Mouse (Mus musculus) fat pad, adult 2 months (tissue): ENCODE results near the gene Fkbp6.
"Not testable (repeated sequence)": the region's sequence is repeated elsewhere in the genome, so short reads cannot be mapped to it uniquely, and the experiment has no call there.

Experiments used
- DNase-seq: peaks from one replicate; pipeline ENCODE4 v3.0.0-alpha.2; 2011; ENCODE audit warnings: low read depth, low spot score; ENCODE audit errors: extremely low read depth

Fkbp6 gene

DNA sequence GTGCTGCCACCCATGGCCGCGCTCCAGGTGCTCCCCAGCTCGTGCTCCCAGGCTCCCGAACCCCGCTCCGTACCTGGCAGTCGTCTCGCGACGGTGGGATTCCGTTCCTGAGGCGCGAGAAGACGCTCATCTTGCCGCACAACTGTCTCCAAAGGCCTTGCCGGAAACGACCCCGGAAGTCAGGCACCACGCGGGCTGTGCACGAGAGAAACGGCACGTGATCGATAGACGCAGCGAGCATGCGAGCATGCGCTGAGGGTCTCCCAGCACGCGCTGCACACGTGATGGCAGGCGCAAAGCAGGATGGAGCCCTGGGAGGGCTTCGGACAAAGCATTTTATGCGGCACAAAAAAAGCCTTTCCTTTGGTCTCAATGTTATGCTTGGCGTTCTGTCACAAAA lies at the start of gene Fkbp6:
Gene Fkbp6 (minus strand): TSS at position 183 of the 400 bp plus-strand sequence.
- no peak for DNase-seq

DNA sequence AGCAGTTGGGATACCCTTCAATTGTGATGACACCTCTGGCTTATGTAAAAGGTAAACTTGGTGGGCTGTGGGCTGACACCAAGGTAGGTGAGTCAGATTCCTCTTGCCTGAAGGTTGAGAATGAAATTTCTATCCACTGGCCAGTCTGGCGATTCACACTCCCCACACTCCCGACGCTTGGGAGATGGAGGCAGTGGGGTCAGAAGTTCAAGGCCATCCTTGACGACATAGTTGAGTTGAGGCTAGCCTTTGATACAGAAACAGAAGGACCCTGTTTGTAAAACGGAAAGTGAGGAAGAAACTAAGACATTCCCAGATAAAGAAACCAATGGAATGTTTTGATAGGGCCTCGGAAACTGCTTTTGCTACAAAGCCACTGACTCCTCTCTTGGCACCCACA lies 49.5 kb upstream of the Fkbp6 start:
- DNase-seq, result no peak

DNA sequence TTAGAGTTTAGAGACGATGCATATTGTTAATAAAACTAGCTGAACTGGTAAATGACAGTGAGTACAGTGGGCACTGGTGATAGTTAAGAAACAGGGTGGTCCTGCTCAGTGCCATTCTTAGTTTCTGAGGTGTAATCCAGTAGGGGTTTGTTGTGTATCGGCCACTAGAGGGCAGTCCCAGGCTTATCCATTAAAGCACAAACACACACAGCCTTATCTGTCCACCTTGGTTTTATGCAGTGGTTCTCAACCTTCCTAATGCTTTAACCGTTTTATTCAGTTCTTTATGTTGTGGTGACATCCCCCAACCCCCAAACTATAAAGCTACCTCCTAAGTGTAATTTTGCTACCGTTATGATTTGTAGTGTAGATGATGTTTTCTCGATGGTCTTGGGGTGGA lies 46.0 kb upstream of the Fkbp6 start:
- DNase-seq, result no peak

DNA sequence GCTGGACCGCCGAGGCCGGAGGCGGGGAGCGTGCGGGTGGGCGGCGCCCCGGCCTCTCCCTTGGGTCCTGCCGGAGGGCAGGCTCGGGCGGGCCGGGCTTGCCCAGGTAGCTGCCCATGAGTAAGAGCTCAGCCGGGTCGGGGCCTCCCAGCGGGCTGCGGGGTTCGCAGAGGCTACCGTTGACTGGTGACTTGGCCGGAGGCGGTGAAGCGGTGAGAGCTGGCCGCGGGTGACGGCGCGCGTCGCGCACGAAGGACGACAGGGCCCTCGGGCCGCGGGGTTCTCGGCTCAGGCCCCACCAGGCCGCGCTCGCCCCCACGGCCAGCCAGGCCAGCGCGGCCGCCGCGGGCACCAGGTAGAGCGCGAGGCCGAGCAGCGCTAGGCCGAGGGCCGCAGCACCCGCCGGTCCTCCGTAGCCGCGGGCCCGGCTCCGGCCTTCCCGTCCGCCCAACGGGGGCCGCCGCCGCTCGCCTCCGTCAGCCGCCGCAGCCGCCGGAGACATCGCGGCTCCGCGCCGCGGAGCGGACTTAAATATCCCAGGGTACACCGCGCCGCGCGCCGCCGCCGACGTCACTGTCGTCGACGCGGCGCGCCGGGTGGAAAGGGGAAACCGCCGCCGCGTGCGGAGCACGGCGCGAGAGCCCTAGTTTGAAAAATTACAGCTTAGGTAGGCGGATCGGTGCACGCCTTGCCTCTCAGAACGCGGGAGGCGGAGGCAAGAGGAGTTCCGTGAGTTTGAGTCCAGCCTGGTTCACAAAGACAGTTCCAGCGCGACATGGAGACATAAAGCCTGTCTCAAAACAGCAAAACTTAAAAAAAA lies 44.4 kb upstream of the Fkbp6 start, which contains the start of gene Pom121:
Gene Pom121 (minus strand): TSS at position 543 of the 820 bp plus-strand sequence.
- no peak for DNase-seq

DNA sequence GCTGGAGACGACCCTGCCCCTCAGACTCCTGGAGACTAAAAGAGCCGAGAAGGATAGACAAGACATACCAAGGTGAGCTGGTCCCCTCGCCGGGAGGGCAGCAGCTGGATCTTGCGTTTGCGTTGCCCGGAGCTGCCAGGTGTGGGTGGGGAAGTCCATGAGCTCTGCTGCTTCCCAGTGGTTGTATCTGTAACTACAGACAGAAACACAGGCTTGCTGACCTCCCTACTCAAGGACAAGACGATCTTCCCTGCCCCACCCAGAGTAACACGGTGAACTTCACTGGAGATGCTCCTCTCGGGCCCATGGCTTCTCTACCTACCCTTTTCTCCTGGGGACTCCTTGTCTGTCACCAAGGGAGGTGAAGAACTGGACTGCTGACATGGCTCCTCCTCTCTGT lies 33.9 kb upstream of the Fkbp6 start:
- no peak for DNase-seq

DNA sequence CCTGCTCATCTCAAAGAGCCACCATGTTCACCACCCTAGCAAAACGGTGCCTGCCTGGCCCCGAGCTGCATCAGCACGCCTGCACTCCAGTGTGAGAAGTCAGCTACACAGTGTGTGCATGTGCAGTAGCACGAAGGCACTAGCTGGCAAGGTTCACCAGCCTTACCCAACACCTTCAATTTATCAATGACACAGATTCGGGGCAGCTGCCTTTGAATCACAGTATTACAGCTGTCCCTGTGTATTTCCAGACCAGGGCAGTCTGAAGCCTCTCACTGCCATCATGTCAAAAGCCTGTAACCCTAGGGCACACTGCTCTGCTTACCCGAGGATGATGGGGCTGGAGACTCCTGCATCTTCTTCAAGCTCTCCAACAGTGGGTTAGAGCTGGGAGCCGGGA lies 32.9 kb upstream of the Fkbp6 start:
- DNase-seq, result no peak

DNA sequence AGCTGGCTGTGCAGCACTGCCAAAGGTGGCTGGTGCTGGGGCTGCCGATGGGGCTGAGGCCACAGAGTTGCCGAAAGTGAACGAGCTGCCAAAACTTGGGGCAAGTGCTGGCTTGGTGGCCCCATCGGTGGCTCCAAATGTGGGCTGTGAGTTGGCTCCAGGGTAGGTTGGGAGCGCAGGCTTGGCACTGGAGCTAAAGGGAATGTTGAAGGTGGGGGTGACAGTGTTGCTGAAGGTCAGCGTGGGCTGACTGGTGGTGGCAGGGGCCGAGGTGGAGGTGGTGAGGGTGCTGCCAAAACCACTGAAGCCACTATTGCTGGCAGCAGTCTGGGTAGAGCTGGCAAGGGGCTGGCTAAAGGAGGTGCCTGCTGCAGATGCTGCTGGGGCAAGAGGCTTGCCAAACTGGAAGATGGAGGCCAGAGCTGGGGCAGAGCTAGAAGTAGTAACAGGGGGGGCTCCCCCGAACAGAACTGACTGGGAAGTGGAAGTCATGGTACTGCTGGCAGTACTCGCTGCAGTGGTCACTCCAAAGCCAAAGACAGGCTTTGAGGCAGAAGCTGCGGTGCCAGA lies 31.6 kb upstream of the Fkbp6 start:
- peak; percentile 72 for DNase-seq

DNA sequence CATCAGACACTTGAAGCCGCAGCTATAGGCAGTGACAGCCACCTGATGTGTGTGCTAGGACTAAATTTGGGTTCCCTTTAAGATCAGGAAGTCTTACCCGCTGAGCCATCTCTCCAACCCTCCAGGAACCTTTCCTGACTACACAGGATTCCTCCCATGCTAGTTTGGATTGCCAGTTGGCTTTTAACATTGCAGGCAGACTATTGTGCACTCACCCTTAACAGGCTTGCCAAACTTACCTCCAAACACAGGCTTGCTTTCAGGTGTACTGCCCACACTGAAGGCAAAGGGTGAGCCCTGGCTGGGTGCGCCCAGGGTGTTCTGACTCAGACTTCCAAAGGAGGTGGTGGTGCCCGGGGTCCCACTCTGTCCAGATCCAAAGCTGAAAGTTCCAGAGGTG lies 30.8 kb upstream of the Fkbp6 start:
- DNase-seq, result peak; percentile 75

DNA sequence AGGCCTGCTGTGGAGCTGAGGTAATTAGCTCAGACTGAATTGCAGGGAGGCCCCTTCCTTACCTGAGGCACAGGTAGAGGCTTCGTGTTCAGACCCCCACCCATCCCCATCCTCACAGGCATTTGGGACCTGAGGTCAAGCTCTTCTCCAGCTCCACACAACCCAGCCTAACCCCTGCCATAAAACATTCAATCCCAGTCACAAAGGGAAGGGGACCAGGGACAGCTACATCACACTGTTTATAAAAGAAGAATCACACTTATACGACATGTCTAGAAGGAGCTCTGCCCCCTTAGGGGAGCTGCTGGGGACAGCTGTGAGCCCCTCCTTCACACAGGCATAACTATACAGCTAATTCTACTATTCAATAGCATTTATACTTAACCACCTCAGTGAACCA lies 26.5 kb upstream of the Fkbp6 start:
- no peak for DNase-seq

DNA sequence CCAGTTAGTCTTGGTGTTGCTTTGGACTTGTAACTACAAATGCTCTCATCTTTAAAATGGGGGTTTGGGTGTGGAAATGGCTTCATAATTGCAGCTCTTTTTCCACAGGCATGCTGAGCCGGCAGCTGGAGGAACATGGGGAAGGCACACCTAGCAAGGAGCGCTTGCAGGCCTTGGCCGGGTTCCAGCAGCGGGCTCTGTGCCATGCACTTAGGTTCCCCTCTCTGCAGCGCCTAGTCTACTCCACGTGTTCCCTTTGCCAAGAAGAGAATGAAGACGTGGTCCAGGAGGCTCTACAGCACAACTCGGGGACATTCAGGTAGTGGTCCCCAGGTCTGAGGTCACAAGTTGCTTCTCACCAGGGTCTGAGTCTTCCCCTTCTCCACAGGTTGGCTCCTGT lies 25.3 kb upstream of the Fkbp6 start:
- no peak for DNase-seq

DNA sequence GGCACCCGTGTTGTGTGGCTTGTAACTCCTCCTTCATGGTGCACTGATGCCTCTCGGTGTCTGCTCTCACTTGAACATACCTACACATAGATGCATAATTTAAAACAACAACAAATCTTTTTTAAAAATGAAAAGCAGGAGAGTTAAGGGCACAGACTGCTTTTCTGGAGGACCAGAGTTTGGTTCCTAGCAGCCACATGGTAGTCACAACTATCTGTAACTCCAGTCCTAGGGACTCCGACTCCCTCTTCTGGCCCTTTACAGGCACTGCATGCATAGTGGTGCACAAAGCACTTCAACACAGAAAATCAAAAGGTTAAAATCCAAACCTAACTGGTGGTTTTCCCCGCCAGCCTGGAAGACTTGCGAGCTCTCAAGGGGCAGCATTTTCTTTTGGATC lies 23.8 kb upstream of the Fkbp6 start:
- no peak for DNase-seq

DNA sequence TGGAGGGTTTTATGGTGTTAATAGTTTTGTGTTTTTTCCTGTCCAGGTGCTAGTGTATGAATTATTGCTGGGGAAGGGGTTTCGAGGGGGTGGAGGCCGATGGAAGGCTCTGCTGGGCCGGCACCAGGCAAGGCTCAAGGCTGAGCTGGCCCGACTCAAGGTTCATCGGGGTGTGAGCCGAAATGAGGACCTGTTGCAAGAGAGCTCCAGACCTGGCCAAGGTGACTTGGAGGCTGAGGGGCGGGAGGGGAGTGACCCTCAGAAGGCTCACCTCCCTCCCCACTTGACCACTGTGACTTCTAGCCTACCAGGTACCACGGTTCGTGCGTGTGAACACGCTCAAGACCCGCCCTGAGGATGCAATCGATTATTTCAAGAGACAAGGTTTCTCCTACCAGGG lies 21.4 kb upstream of the Fkbp6 start:
- DNase-seq, result no peak

DNA sequence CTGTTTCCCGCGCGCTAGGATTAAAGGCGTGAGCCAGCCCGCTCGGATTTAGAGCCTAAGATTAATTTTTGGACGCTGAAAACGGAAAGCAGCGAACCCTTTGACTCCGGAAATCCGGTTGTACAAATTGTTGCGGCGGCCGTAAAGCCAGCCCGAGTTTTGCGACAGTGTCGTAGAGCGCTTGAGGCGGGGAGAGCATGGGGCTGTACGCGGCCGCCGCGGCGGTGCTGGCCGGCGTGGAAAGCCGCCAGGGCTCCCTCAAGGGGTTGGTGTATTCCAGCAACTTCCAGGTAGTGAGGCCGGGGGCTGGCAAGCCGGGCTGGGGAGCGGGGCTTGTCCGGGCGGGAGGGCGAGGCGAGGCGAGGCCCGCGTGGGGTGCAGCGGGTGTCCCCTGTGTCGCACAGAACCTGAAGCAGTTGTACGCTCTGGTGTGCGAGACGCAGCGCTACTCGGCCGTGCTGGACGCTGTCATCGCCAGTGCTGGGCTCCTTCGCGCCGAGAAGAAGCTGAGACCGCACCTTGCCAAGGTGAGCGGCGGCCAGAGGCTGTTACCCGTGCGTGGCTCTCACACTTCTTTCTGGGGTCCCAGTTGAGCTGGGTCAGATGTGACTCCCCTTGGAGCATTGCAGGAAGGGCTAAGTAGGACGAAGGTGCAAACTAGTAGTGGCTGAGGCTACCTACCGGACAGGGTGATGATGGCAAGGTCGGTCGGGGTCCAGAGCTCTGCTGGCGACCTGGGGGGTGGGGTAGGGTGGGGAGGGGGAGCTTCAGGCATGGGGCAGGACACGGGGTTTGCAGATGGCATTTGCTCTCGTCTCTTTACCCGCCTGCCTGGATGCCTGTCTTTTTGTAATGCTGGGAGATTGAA lies 20.2 kb upstream of the Fkbp6 start, which contains the start of gene Nsun5:
Gene Nsun5 (plus strand): TSS at position 167 of the 868 bp plus-strand sequence.
- DNase-seq, result no peak

DNA sequence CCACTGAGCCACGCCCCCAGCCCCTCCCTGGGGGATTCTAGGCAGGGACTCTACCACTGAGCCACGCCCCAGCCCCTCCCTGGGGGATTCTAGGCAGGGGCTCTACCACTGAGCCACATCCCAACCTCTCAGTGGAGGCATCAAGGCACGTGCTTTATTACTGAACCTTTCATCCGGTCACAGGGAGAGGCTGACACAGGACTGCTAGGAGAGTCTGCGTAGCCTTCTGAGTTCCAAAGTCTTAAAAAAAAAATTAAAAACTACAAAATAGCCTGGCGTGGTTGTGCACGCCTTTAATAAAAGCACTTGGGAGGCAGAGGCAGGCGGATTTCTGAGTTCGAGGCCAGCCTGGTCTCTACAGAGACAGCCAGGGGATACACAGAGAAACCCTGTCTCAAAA lies 19.4 kb upstream of the Fkbp6 start:
- not testable (repeated sequence) for DNase-seq

DNA sequence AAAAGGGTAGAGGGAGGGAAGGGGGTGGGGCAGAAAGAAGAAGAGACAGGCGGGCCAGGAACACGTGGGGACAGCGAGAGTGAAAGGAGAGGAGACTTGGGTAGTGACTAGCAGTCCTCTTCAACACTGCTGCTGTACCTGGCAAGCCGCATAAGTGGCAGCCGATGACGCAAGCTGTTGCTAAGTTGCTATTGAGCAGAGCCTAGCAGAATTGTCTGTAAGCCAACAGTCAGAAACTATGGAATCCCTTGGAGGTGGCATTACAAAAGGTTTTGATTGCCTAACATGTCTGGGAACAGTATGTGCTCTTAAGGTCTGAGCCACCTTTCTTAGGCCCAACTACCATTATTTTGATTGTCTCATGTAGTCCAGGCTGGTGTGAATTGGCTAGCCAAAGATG lies 18.5 kb upstream of the Fkbp6 start:
- peak; percentile 99 for DNase-seq

DNA sequence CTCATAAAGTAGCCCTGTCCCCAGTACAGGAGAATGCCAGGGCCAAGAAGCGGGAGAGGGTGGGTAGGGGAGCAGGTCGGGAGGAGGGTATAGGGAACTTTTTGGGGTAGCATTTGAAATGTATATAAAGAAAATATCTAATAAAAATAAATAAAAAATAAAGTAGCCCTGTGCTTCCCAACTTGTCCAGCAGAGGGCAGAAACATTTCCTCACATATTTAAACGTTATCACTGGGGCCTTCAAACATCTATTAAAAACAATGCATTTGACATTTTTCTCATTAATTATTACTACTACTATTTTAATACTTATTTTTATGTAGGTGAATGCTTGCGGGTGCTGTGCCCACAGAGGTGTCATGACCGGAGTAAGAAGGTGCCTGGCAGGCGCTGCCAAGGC lies 18.0 kb upstream of the Fkbp6 start:
- DNase-seq, result no peak

DNA sequence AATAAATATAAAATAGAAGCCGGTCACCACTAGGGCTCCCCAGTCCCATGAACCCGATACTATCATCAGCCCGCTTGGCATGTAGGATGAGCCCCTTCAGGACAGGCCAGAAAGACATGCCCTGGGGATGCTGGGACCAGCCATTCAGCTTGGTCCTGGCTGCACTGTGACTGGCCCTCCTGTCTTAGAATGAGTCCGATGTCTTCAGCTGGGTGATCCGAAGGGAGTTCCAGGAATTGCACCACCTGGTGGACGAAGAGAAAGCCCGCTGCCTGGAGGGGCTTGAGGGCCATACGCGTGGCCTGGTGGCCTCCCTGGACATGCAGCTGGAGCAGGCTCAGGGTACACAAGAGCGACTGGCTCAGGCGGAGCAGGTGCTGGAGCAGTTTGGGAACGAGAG lies 13.7 kb upstream of the Fkbp6 start:
- no peak for DNase-seq

DNA sequence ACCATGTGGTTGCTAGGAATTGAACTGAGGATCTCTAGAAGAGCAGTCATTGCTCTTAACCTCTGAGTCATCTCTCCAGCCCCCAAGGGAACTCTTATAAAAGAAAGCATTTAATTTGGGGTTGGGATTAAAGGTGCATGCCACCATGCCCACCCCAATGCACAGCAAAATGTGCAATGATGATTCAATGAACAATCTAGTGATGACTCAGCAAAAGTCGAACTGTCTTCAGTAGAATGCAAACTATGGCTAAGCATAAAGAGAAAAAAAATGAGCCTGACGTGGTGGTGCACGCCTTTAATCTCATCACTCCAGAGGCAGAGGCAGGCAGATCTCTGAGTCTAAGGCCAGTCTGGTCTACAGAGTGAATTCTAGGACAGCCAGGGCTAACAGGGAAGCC lies 12.7 kb upstream of the Fkbp6 start:
- DNase-seq, result no peak

DNA sequence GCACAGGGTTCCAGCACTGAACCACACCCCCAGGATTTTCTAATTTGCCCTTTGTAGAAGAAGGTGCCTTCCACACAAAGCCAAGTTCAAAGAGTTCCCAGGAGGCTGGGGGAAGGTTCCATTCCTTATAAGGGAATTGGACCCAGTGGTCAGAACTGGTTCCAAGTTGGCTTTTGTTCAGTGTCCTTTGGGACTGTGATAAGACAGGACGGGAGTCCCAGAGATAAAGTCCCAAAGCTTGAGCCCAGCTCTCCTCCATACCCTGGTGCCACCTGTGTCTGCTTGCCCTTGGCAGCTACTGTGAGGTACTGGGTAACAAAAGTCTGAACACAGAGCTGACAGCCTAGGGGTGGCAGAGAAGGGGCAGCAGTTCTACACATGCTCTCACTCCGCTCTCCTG lies 9.9 kb upstream of the Fkbp6 start:
- DNase-seq, result no peak

DNA sequence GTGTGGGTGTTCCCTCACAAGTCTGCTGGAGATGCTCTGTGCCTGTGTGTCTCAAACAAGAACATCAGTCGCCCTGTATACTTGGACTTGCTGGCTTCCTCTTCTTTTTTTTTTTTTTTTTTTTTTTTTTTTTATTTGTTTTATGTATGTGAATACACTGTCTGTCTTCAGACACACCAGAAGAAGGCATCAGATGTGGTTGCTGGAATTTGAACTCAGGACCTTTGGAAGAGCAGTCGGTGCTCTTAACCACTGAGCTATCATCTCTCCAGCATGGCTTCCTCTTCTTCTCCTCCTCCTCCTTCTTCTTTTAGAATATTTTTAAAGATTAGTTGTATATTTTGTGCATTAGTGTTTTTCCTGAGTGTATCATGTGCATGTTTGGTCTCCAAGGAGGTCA lies 7.7 kb upstream of the Fkbp6 start:
- DNase-seq, result no peak

DNA sequence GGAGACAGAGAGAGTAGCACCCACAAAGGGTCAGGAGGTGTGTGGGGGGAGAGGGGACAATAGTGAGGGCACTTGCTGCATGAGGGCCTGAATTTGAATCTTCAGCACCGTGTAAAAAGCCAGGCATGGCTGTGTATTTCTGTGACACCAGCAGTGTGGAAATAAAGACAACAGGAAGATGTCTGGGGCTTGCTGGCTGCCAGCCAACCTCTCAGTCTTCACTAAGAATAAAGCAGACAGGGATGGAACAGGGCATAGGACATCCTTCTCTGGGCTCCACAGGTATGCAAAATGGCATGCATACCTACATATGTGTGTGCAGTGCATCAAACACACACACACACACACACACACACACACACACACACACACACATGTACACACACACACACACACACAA lies 6.2 kb upstream of the Fkbp6 start:
- DNase-seq, result no peak

DNA sequence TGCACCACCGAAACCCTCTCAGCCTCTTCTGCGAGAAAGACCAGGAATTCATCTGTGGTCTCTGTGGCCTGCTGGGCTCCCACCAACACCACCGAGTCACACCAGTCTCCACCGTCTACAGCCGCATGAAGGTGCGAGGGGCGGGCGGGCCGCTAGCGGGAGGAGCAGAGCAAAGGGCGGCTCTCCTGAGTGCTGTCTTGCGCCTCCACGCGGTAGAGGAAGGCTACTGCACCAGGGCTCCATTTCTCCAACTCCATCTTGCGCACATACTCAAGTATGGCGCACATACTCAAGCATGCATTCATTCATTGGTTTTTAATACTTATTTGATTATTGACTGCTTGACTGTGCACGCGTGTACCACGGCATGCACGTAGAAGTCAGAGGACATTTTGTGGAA lies 3.7 kb upstream of the Fkbp6 start:
- no peak for DNase-seq
